Mouse (Mus musculus): ENCODE data around the gene Sh3pxd2b. TPM values are rescaled to one million over a fixed set of nuclear protein-coding genes. Genes with fewer than 3 reads are reported as not detected.
A peak's percentile ranks its signal among the peaks of the same experiment; 100 is the strongest.

Sh3pxd2b gene
- polyA plus RNA-seq, 1 experiment from 2014 or later, result 7.4 TPM

DNA sequence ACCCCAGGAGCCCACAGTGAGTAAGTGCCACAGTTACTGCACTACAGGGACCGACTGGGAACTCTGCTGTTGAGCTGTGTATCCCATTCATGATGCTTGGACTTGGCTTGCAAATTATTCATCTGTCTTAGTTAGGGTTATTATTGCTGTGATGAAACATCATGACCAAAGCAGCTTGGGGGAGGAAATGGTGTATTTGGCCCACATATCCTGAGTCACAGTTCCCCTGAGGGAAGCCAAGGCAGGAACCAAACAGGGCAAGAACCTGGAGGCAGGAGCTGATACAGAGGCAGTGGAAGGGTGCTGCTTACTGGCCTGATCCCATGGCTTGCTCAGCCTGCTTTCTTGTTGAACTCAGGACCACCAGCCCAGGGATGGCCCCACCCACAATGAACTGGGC, 7.8 kb downstream of the Sh3pxd2b start:
- 65% methylated on average over 1 of the region's 1 CpGs for WGBS
- Histone ChIP-seq H3K9me3 (ENCODE audit: low read length) (no peaks in the 10 kb centered on the region), H3K9ac (replicated peaks; ENCODE audit: low read depth) (no peak overlapping the region), H3K4me3 (ENCODE audit: low read depth, low read length) (no peak overlapping the region), H3K27ac (ENCODE audit: low read length) (no peak overlapping the region), H3K4me2 (replicated peaks; ENCODE audit: low read depth, low read length) (no peak overlapping the region), H3K36me3 (ENCODE audit: insufficient read depth, low read length) (no peaks in the 10 kb centered on the region), H3K4me1 (ENCODE audit: insufficient read depth, low read depth, low read length) (peaks cover 9% of the 10 kb centered on the region; the same call in 1 of the 2 replicates), H3K27me3 (replicated peaks; ENCODE audit: insufficient read depth, low read length) (no peaks in the 10 kb centered on the region)
- ATAC-seq, result no peak
- no peak for DNase-seq (ENCODE audit: low spot score)
- TF ChIP-seq EP300 (IDR thresholded peaks at IDR 0.05) (no peak), CTCF (IDR thresholded peaks at IDR 0.05) (no peak)

GRCm38 (mm10) chr11:32357686-32358085, 10.1 kb downstream of the Sh3pxd2b start:
- DNase-seq (ENCODE audit: low spot score) (peak; percentile 71), ATAC-seq (peak; percentile 74)
- H3K4me3 ChIP-seq (ENCODE audit: low read depth, low read length), result no peak overlapping the region
- peak overlapping the region; percentile 40; the same call in 1 of the 2 replicates for H3K27ac ChIP-seq (ENCODE audit: low read length)
- H3K4me2 ChIP-seq (replicated peaks; ENCODE audit: low read depth, low read length), result no peak overlapping the region
- TF ChIP-seq CTCF (IDR thresholded peaks at IDR 0.05) (no peak; the same call in 1 of the 2 replicates), EP300 (IDR thresholded peaks at IDR 0.05) (0 out of 2 replicates have a peak, but pooled peaks have one; percentile 8)
- no peaks in the 10 kb centered on the region for H3K36me3 ChIP-seq (ENCODE audit: insufficient read depth, low read length)
- H3K4me1 ChIP-seq (ENCODE audit: insufficient read depth, low read depth, low read length), result peaks cover 9% of the 10 kb centered on the region; the same call in 1 of the 2 replicates
- H3K9me3 ChIP-seq (ENCODE audit: low read length), result no peaks in the 10 kb centered on the region
- no peaks in the 10 kb centered on the region for H3K27me3 ChIP-seq (replicated peaks; ENCODE audit: insufficient read depth, low read length)
- 50% methylated on average over 9 of the region's 9 CpGs for WGBS
- H3K9ac ChIP-seq (replicated peaks; ENCODE audit: low read depth), result no peak overlapping the region

DNA sequence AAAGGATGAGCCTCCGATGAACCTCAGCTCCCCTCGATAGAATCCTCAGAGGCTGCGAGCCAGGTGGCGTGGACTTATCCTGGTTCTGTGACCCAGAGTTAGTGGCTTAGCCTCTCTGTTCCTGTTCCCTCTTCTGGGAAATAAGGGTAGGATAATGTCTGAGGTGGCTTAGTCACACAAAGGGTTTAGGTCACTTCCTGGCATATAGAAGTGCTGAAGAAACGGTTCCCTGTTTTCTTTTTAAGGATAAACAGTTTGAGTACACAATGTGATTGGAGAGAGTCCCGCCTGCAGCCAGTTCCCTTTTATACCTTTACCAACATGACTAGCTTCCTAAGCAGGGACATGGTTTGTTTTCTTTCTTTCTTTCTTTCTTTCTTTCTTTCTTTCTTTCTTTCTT, 10.8 kb downstream of the Sh3pxd2b start:
- H3K4me3 ChIP-seq (ENCODE audit: low read depth, low read length), result no peak overlapping the region
- 44% methylated on average over 6 of the region's 6 CpGs for WGBS
- H3K27ac ChIP-seq (ENCODE audit: low read length), result 0 out of 2 replicates have a peak overlapping the region, but pooled peaks have one; percentile 27

DNA sequence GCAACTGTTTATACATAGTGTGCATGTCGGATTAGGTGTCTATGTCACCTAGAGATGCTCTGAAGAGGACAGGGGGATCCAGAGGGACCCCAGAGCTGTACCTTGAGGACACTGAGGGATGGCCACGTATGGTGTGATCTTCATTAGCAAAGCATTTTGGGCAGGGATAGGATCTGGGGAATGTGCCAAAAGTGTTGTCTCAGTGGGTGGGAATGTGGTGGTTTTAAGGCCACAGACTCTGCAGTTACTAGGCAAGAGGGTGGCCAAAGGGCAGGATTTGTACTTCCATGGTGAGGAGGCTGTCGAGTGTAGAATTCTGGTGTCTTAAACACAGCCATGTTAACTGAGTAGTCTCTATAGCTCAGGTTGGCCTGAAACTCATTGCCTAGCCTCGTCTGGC, 11.9 kb downstream of the Sh3pxd2b start:
- WGBS, result 78% methylated on average over 4 of the region's 4 CpGs
- Histone ChIP-seq H3K36me3 (ENCODE audit: insufficient read depth, low read length) (no peaks in the 10 kb centered on the region), H3K4me1 (ENCODE audit: insufficient read depth, low read depth, low read length) (peaks cover 9% of the 10 kb centered on the region; the same call in 1 of the 2 replicates), H3K27ac (ENCODE audit: low read length) (no peak overlapping the region), H3K9me3 (ENCODE audit: low read length) (no peaks in the 10 kb centered on the region), H3K27me3 (replicated peaks; ENCODE audit: insufficient read depth, low read length) (no peaks in the 10 kb centered on the region), H3K4me2 (replicated peaks; ENCODE audit: low read depth, low read length) (no peak overlapping the region), H3K9ac (replicated peaks; ENCODE audit: low read depth) (no peak overlapping the region), H3K4me3 (ENCODE audit: low read depth, low read length) (no peak overlapping the region)
- no peak for ATAC-seq
- TF ChIP-seq EP300 (IDR thresholded peaks at IDR 0.05) (no peak), CTCF (IDR thresholded peaks at IDR 0.05) (no peak)
- no peak for DNase-seq (ENCODE audit: low spot score)

More for the DNA sequence above, 10.8 kb downstream of the Sh3pxd2b start:
- Histone ChIP-seq H3K9ac (replicated peaks; ENCODE audit: low read depth) (no peak overlapping the region), H3K9me3 (ENCODE audit: low read length) (no peaks in the 10 kb centered on the region), H3K27me3 (replicated peaks; ENCODE audit: insufficient read depth, low read length) (no peaks in the 10 kb centered on the region), H3K4me2 (replicated peaks; ENCODE audit: low read depth, low read length) (no peak overlapping the region), H3K4me1 (ENCODE audit: insufficient read depth, low read depth, low read length) (peaks cover 9% of the 10 kb centered on the region; the same call in 1 of the 2 replicates), H3K36me3 (ENCODE audit: insufficient read depth, low read length) (no peaks in the 10 kb centered on the region)
- DNase-seq (ENCODE audit: low spot score), result peak; percentile 83
- peak; percentile 90 for TF ChIP-seq EP300 (IDR thresholded peaks at IDR 0.05)
- TF ChIP-seq CTCF (IDR thresholded peaks at IDR 0.05), result no peak
- ATAC-seq, result peak; percentile 59

- TF ChIP-seq CTCF (IDR thresholded peaks at IDR 0.05), result no peak
- TF ChIP-seq EP300 (IDR thresholded peaks at IDR 0.05), result no peak
- ATAC-seq (no peak), DNase-seq (ENCODE audit: low spot score) (no peak)
- 85% methylated on average over 9 of the region's 9 CpGs for WGBS
- H3K4me2 ChIP-seq (replicated peaks; ENCODE audit: low read depth, low read length), result no peak overlapping the region
- H3K27me3 ChIP-seq (replicated peaks; ENCODE audit: insufficient read depth, low read length), result no peaks in the 10 kb centered on the region
- H3K27ac ChIP-seq (ENCODE audit: low read length), result no peak overlapping the region
- no peaks in the 10 kb centered on the region for H3K36me3 ChIP-seq (ENCODE audit: insufficient read depth, low read length)
- H3K4me3 ChIP-seq (ENCODE audit: low read depth, low read length), result no peak overlapping the region
- peaks cover 7% of the 10 kb centered on the region; the same call in 1 of the 2 replicates for H3K4me1 ChIP-seq (ENCODE audit: insufficient read depth, low read depth, low read length)
- no peaks in the 10 kb centered on the region for H3K9me3 ChIP-seq (ENCODE audit: low read length)
- no peak overlapping the region for H3K9ac ChIP-seq (replicated peaks; ENCODE audit: low read depth)
These were observed 14.2 kb downstream of the Sh3pxd2b start for GRCm38 (mm10) chr11:32361774-32362173.

- Histone ChIP-seq H3K36me3 (ENCODE audit: insufficient read depth, low read length) (no peaks in the 10 kb centered on the region), H3K9ac (replicated peaks; ENCODE audit: low read depth) (no peak overlapping the region), H3K9me3 (ENCODE audit: low read length) (no peaks in the 10 kb centered on the region), H3K4me3 (ENCODE audit: low read depth, low read length) (no peak overlapping the region), H3K4me1 (ENCODE audit: insufficient read depth, low read depth, low read length) (peaks cover 2% of the 10 kb centered on the region; the same call in 1 of the 2 replicates), H3K27ac (ENCODE audit: low read length) (peak overlapping the region; percentile 38; the same call in 1 of the 2 replicates), H3K4me2 (replicated peaks; ENCODE audit: low read depth, low read length) (no peak overlapping the region), H3K27me3 (replicated peaks; ENCODE audit: insufficient read depth, low read length) (no peaks in the 10 kb centered on the region)
- DNase-seq (ENCODE audit: low spot score) (no peak), ATAC-seq (no peak)
- TF ChIP-seq CTCF (IDR thresholded peaks at IDR 0.05) (no peak), EP300 (IDR thresholded peaks at IDR 0.05) (no peak)
- 65% methylated on average over 3 of the region's 3 CpGs for WGBS
These were observed 15.6 kb downstream of the Sh3pxd2b start for GRCm38 (mm10) chr11:32363188-32363587.

Measured in lung, postnatal 0 days (tissue).